Mouse (Mus musculus) liver, embryonic 11.5 days (tissue): ENCODE results near the gene Ddx24. TPM values are rescaled to one million over a fixed set of nuclear protein-coding genes. Genes with fewer than 3 reads are reported as not detected.
A peak's percentile ranks its signal among the peaks of the same experiment; 100 is the strongest.

Experiments
- ATAC-seq: fragments of 200-750 bp; cut with Nextera tagmentation; replicated peaks from 2 replicates; pipeline ENCODE4 v1.8.0; 2017; ENCODE audit warnings: moderate number of reproducible peaks, mild to moderate bottlenecking, moderate TSS enrichment, moderate library complexity; ENCODE audit not compliant: low FRiP score
- DNase-seq: peaks from one replicate; pipeline ENCODE4 v3.0.0-alpha.2; 2017; ENCODE audit warnings: low spot score
- H3K27ac ChIP-seq: fragments of 300-500 bp; sonication (generic); 2 replicates; pipeline ENCODE4 v1.5.1; 2014; ENCODE audit warnings: mild to moderate bottlenecking, low read depth, low read length, control low read depth
- H3K27me3 ChIP-seq: fragments of 300-500 bp; sonication (generic); replicated peaks from 2 replicates; pipeline ENCODE4 v1.6.1; 2014; ENCODE audit warnings: low read length, mixed read lengths; ENCODE audit not compliant: control insufficient read depth, insufficient read depth
- H3K36me3 ChIP-seq: fragments of 300-500 bp; sonication (generic); 2 replicates; pipeline ENCODE4 v1.6.1; 2014; ENCODE audit warnings: mild to moderate bottlenecking, low read length, moderate library complexity, mixed read lengths; ENCODE audit not compliant: control insufficient read depth, insufficient read depth
- H3K4me1 ChIP-seq: fragments of 300-500 bp; sonication (generic); replicated peaks from 2 replicates; pipeline ENCODE4 v1.6.1; 2014; ENCODE audit warnings: low read length, mixed read lengths; ENCODE audit not compliant: control insufficient read depth, insufficient read depth
- H3K4me2 ChIP-seq: fragments of 300-500 bp; sonication (generic); 2 replicates; pipeline ENCODE4 v1.6.1; 2014; ENCODE audit warnings: mild to moderate bottlenecking, control low read depth, moderate library complexity
- H3K4me3 ChIP-seq: fragments of 300-500 bp; sonication (generic); 2 replicates; pipeline ENCODE4 v1.5.1; 2014; ENCODE audit warnings: low read depth, low read length, control low read depth
- H3K9ac ChIP-seq: fragments of 300-500 bp; sonication (generic); 2 replicates; pipeline ENCODE4 v1.6.1; 2014; ENCODE audit warnings: low read depth, low read length, control low read depth
- H3K9me3 ChIP-seq: fragments of 300-500 bp; sonication (generic); 2 replicates; pipeline ENCODE4 v1.6.1; 2016; ENCODE audit warnings: low read length, inconsistent platforms, mixed read lengths; ENCODE audit not compliant: control insufficient read depth
- WGBS: fragments of 180-500 bp; shearing (Covaris S2); extraction: QIAGEN DNeasy Blood & Tissue Kit; methylation state at CpG from one replicate; pipeline ENCODE4 v1.1.7; 2014; 5-methylcytosine and 5-hydroxymethylcytosine counted together
- polyA plus RNA-seq: library from polyadenylated mRNA; unstranded; fragments of >200 nt; fragmentation: Nextera tagmentation; extraction: Ambion mirVana; gene quantifications from 2 replicates; pipeline ENCODE4 v1.2.1, GENCODE M21; 2014

Ddx24 gene
- polyA plus RNA-seq, 1 experiment from 2014 or later = 97.0 TPM

- peaks cover 14% of the 10 kb centered on the region for H3K4me1 ChIP-seq
- no peak overlapping the region for H3K9ac ChIP-seq
- 64% methylated on average over 4 of the region's 4 CpGs for WGBS
- H3K4me2 ChIP-seq = no peak overlapping the region
- no peaks in the 10 kb centered on the region for H3K27me3 ChIP-seq
- no peak overlapping the region for H3K27ac ChIP-seq
- DNase-seq = no peak
- H3K36me3 ChIP-seq = no peaks in the 10 kb centered on the region
- no peak overlapping the region for H3K4me3 ChIP-seq
- H3K9me3 ChIP-seq = no peaks in the 10 kb centered on the region
- no peak for ATAC-seq
Observed at GRCm38 (mm10) chr12:103376774-103377173, 48.9 kb downstream of the Ddx24 start.

- H3K36me3 ChIP-seq = no peaks in the 10 kb centered on the region
- no peak overlapping the region for H3K27ac ChIP-seq
- no peak overlapping the region for H3K4me3 ChIP-seq
- H3K9ac ChIP-seq = no peak overlapping the region
- ATAC-seq (no peak), DNase-seq (no peak)
- peaks cover 14% of the 10 kb centered on the region for H3K4me1 ChIP-seq
- WGBS = 58% methylated on average over 5 of the region's 5 CpGs
- H3K27me3 ChIP-seq = no peaks in the 10 kb centered on the region
- H3K9me3 ChIP-seq = no peaks in the 10 kb centered on the region
- H3K4me2 ChIP-seq = no peak overlapping the region
Observed at GRCm38 (mm10) chr12:103376124-103376523, 49.5 kb downstream of the Ddx24 start.

- 48% methylated on average over 8 of the region's 8 CpGs for WGBS
- Histone ChIP-seq H3K4me2 (peak overlapping the region; percentile 21; the same call in 1 of the 2 replicates), H3K4me3 (no peak overlapping the region), H3K27me3 (0 out of 2 replicates have a peak, but pooled peaks cover 2% of the 10 kb centered on the region), H3K36me3 (no peaks in the 10 kb centered on the region), H3K27ac (no peak overlapping the region), H3K4me1 (peaks cover 14% of the 10 kb centered on the region), H3K9me3 (no peaks in the 10 kb centered on the region), H3K9ac (no peak overlapping the region)
- ATAC-seq (peak; percentile 86), DNase-seq (no peak)
Observed at GRCm38 (mm10) chr12:103373530-103374236, 51.9 kb downstream of the Ddx24 start.

- Histone ChIP-seq H3K4me2 (no peak overlapping the region), H3K9me3 (no peaks in the 10 kb centered on the region), H3K36me3 (no peaks in the 10 kb centered on the region), H3K4me1 (peaks cover 20% of the 10 kb centered on the region), H3K27me3 (0 out of 2 replicates have a peak, but pooled peaks cover 2% of the 10 kb centered on the region), H3K27ac (no peak overlapping the region), H3K9ac (no peak overlapping the region), H3K4me3 (no peak overlapping the region)
- no peak for DNase-seq
- ATAC-seq = no peak
- 25% methylated on average over 6 of the region's 6 CpGs for WGBS
Observed at GRCm38 (mm10) chr12:103371711-103372110, 53.9 kb downstream of the Ddx24 start.

GRCm38 (mm10) chr12:103370861-103371260, 54.8 kb downstream of the Ddx24 start:
- DNase-seq (no peak), ATAC-seq (no peak)
- no peak overlapping the region for H3K27ac ChIP-seq
- H3K9ac ChIP-seq = no peak overlapping the region
- no peaks in the 10 kb centered on the region for H3K9me3 ChIP-seq
- H3K36me3 ChIP-seq = no peaks in the 10 kb centered on the region
- WGBS = 83% methylated on average over 4 of the region's 4 CpGs
- H3K27me3 ChIP-seq = 0 out of 2 replicates have a peak, but pooled peaks cover 2% of the 10 kb centered on the region
- no peak overlapping the region for H3K4me3 ChIP-seq
- peaks cover 20% of the 10 kb centered on the region for H3K4me1 ChIP-seq
- H3K4me2 ChIP-seq = no peak overlapping the region

GRCm38 (mm10) chr12:103368777-103369176, 56.9 kb downstream of the Ddx24 start:
- H3K9ac ChIP-seq = no peak overlapping the region
- H3K9me3 ChIP-seq = no peaks in the 10 kb centered on the region
- peaks cover 15% of the 10 kb centered on the region for H3K4me1 ChIP-seq
- no peak for DNase-seq
- H3K4me3 ChIP-seq = no peak overlapping the region
- no peak overlapping the region for H3K27ac ChIP-seq
- H3K4me2 ChIP-seq = no peak overlapping the region
- ATAC-seq = no peak
- WGBS = 55% methylated on average over 2 of the region's 2 CpGs
- H3K36me3 ChIP-seq = no peaks in the 10 kb centered on the region
- H3K27me3 ChIP-seq = 0 out of 2 replicates have a peak, but pooled peaks cover 2% of the 10 kb centered on the region

- Histone ChIP-seq H3K9ac (no peak overlapping the region), H3K27me3 (0 out of 2 replicates have a peak, but pooled peaks cover 2% of the 10 kb centered on the region), H3K4me2 (peak overlapping the region; percentile 59), H3K4me3 (peak overlapping the region; percentile 7; the same call in 1 of the 2 replicates), H3K27ac (no peak overlapping the region), H3K4me1 (peaks cover 10% of the 10 kb centered on the region), H3K36me3 (no peaks in the 10 kb centered on the region), H3K9me3 (no peaks in the 10 kb centered on the region)
- ATAC-seq (peak; percentile 56; the same call in 1 of the 2 replicates), DNase-seq (no peak)
- WGBS = 59% methylated on average over 7 of the region's 7 CpGs
Observed at GRCm38 (mm10) chr12:103368326-103368669, 57.3 kb downstream of the Ddx24 start.

GRCm38 (mm10) chr12:103367620-103368325, 57.9 kb downstream of the Ddx24 start:
- 0 out of 2 replicates have a peak, but pooled peaks cover 2% of the 10 kb centered on the region for H3K27me3 ChIP-seq
- 15% methylated on average over 18 of the region's 18 CpGs for WGBS
- no peak overlapping the region for H3K9ac ChIP-seq
- H3K4me3 ChIP-seq = peak overlapping the region; percentile 7; the same call in 1 of the 2 replicates
- ATAC-seq = peak; percentile 70
- H3K4me1 ChIP-seq = peaks cover 6% of the 10 kb centered on the region
- H3K27ac ChIP-seq = no peak overlapping the region
- H3K4me2 ChIP-seq = peak overlapping the region; percentile 59
- peak; percentile 79 for DNase-seq
- H3K36me3 ChIP-seq = no peaks in the 10 kb centered on the region
- H3K9me3 ChIP-seq = no peaks in the 10 kb centered on the region
